Mouse (Mus musculus) monocyte, adult 5-6 weeks (primary cell): ENCODE data around the gene Megf6. TPM values are rescaled to one million over a fixed set of nuclear protein-coding genes. Genes with fewer than 3 reads are reported as not detected.

Source experiments
- ATAC-seq: fragments of 153-309, 156-312 bp; replicated peaks from 2 replicates; pipeline ENCODE4 v1.8.0; 2017; ENCODE audit warnings: mild to moderate bottlenecking; ENCODE audit not compliant: low TSS enrichment, insufficient number of reproducible peaks, severe bottlenecking, poor library complexity, low FRiP score
- total RNA-seq: library from RNA; stranded (forward); fragments of 200-1000, 200-491, 200-594 nt; gene quantifications from 3 replicates; pipeline ENCODE4 v1.2.3, GENCODE M21; 2017

Megf6 gene
- total RNA-seq, 1 experiment from 2014 or later, result not detected

- no peak for ATAC-seq
These were observed 34.0 kb downstream of the Megf6 start for GRCm38 (mm10) chr4:154204532-154204931.

- ATAC-seq, result no peak
These were observed 34.9 kb downstream of the Megf6 start for GRCm38 (mm10) chr4:154205392-154205791.

- no peak for ATAC-seq
These were observed 36.7 kb downstream of the Megf6 start for GRCm38 (mm10) chr4:154207261-154207660.

- no peak for ATAC-seq
These were observed 38.5 kb downstream of the Megf6 start for GRCm38 (mm10) chr4:154209054-154209453.

- ATAC-seq, result no peak
These were observed 39.3 kb downstream of the Megf6 start for GRCm38 (mm10) chr4:154209825-154210224.

GRCm38 (mm10) chr4:154211459-154211858 lies 40.9 kb downstream of the Megf6 start:
- ATAC-seq, result no peak

- ATAC-seq, result no peak
These were observed 43.1 kb downstream of the Megf6 start for GRCm38 (mm10) chr4:154213586-154213985.

- no peak for ATAC-seq
These were observed 43.5 kb downstream of the Megf6 start for GRCm38 (mm10) chr4:154214075-154214474.

GRCm38 (mm10) chr4:154217711-154218350 lies 47.3 kb downstream of the Megf6 start:
- no peak for ATAC-seq

GRCm38 (mm10) chr4:154222773-154223172 lies 52.2 kb downstream of the Megf6 start:
- no peak for ATAC-seq

GRCm38 (mm10) chr4:154224267-154224969 lies 53.9 kb downstream of the Megf6 start:
- no peak for ATAC-seq

- ATAC-seq, result no peak
These were observed 54.4 kb downstream of the Megf6 start for GRCm38 (mm10) chr4:154224970-154225309.

GRCm38 (mm10) chr4:154226678-154227077 lies 56.1 kb downstream of the Megf6 start:
- no peak for ATAC-seq

GRCm38 (mm10) chr4:154228336-154228735 lies 57.8 kb downstream of the Megf6 start:
- ATAC-seq, result no peak

GRCm38 (mm10) chr4:154229569-154229968 lies 59.0 kb downstream of the Megf6 start:
- no peak for ATAC-seq

- no peak for ATAC-seq
These were observed 60.9 kb downstream of the Megf6 start for GRCm38 (mm10) chr4:154231380-154231779.

- no peak for ATAC-seq
These were observed 61.8 kb downstream of the Megf6 start for GRCm38 (mm10) chr4:154232295-154232694.

- no peak for ATAC-seq
These were observed 65.5 kb downstream of the Megf6 start for GRCm38 (mm10) chr4:154236001-154236400.

- no peak for ATAC-seq
These were observed 66.4 kb downstream of the Megf6 start for GRCm38 (mm10) chr4:154236893-154237292.

- no peak for ATAC-seq
These were observed 66.8 kb downstream of the Megf6 start for GRCm38 (mm10) chr4:154237306-154237705.
